Mouse (Mus musculus): ENCODE results near the gene Spred2. TPM values are rescaled to one million over a fixed set of nuclear protein-coding genes. Genes with fewer than 3 reads are reported as not detected.

The Spred2 gene
- polyA plus RNA-seq, 1 experiment from 2014 or later: 4.6 TPM

GRCm38 (mm10) chr11:20066106-20066505, 141.9 kb downstream of the Spred2 start:
- no peak for ATAC-seq (replicated peaks; ENCODE audit: insufficient number of reproducible peaks, insufficient read depth, low FRiP score, low read depth)
- Histone ChIP-seq H3K9ac (no peak overlapping the region), H3K27ac (no peak overlapping the region), H3K27me3 (no peaks in the 10 kb centered on the region), H3K4me3 (no peak overlapping the region), H3K36me3 (peaks cover 36% of the 10 kb centered on the region), H3K9me3 (replicated peaks) (no peaks in the 10 kb centered on the region), H3K4me1 (replicated peaks) (no peaks in the 10 kb centered on the region), H3K4me2 (no peak overlapping the region)
- 100% methylated on average over 1 of the region's 1 CpGs for WGBS

GRCm38 (mm10) chr11:20067521-20067920, 143.3 kb downstream of the Spred2 start:
- ATAC-seq (replicated peaks; ENCODE audit: insufficient number of reproducible peaks, insufficient read depth, low FRiP score, low read depth): no peak
- Histone ChIP-seq H3K27me3 (no peaks in the 10 kb centered on the region), H3K36me3 (peaks cover 39% of the 10 kb centered on the region), H3K4me1 (replicated peaks) (no peaks in the 10 kb centered on the region), H3K9me3 (replicated peaks) (no peaks in the 10 kb centered on the region), H3K9ac (no peak overlapping the region), H3K4me3 (no peak overlapping the region), H3K27ac (no peak overlapping the region), H3K4me2 (no peak overlapping the region)
- WGBS: 59% methylated on average over 1 of the region's 1 CpGs

DNA sequence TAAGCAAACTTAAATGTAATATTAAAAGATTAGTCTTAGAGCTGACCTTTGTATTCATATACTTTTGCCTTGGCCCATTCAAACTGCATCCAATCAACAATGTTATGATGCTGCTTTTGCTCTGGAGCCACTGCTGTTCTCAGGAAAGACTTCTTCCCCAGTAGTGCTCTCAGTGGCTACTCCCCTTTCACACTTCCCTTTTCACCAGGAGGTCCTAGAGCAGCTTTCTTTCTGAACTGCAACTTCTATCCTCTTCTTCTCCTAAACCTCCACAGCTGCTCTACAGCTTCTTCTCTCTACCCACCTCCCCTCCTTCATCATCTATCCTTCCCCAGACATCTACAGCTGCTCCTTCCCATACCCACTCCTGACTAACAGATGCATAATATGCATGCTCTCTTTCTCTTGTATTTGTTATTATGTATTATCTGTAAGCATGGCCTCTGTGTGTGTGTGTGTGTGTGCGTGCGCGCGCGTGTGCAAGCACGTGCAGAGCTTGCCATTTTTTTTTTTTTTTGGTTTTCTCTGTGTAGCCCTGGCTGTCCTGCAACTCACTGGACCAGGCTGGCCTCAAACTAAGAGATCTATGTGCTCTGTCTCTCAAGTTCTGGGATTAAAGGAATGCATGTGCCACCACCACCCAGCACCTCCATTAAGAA, 144.3 kb downstream of the Spred2 start:
- no peak overlapping the region for H3K4me3 ChIP-seq
- H3K4me1 ChIP-seq (replicated peaks): no peaks in the 10 kb centered on the region
- ATAC-seq (replicated peaks; ENCODE audit: insufficient number of reproducible peaks, insufficient read depth, low FRiP score, low read depth): no peak
- H3K9me3 ChIP-seq (replicated peaks): no peaks in the 10 kb centered on the region
- H3K27me3 ChIP-seq: no peaks in the 10 kb centered on the region
- no peak overlapping the region for H3K27ac ChIP-seq
- no peak overlapping the region for H3K9ac ChIP-seq
- H3K4me2 ChIP-seq: no peak overlapping the region
- peaks cover 39% of the 10 kb centered on the region for H3K36me3 ChIP-seq
- WGBS: 95% methylated on average over 6 of the region's 6 CpGs

DNA sequence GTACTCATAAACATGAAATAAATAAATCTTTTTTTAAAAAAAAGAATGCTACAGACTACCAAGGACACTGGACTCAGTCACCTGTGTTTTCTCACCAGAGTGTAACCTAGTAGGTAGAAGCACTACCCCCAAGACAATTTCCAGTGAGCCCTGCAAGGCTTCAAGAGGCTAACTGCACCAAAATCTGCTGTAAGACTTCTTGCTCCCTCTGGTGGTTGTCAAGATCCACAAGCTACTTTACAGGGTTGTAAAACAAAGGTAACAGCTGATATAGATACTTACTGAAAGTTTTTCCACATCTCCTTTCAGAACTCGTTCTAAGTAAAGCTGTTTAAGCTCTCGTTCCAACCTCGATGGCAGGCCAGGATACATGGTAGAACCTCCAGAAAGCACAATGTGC, 148.0 kb downstream of the Spred2 start:
- no peak overlapping the region for H3K4me3 ChIP-seq
- H3K36me3 ChIP-seq: peaks cover 38% of the 10 kb centered on the region
- H3K4me2 ChIP-seq: no peak overlapping the region
- no peaks in the 10 kb centered on the region for H3K9me3 ChIP-seq (replicated peaks)
- no peak for ATAC-seq (replicated peaks; ENCODE audit: insufficient number of reproducible peaks, insufficient read depth, low FRiP score, low read depth)
- H3K27ac ChIP-seq: no peak overlapping the region
- no peak overlapping the region for H3K9ac ChIP-seq
- WGBS: 73% methylated on average over 3 of the region's 3 CpGs
- no peaks in the 10 kb centered on the region for H3K27me3 ChIP-seq
- no peaks in the 10 kb centered on the region for H3K4me1 ChIP-seq (replicated peaks)

DNA sequence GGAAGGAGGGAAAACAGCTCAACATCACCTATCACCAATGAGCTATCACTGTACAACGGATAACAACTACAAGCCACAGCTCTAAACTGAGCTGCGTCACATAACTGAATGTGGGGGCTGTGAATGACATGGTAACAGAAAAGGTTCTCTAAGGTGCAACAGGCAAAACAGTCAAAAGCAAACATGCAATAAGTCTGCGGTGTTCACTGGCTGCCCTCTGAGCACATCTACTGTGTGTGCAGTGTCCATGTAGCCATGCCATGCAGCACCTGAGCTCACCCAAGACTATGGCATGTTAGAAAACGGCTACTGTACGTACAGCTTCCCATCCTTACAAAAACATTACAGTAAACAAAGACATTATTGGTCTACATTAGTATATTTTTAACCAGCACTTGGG, 148.7 kb downstream of the Spred2 start:
- no peak for ATAC-seq (replicated peaks; ENCODE audit: insufficient number of reproducible peaks, insufficient read depth, low FRiP score, low read depth)

More for the DNA sequence above, 148.7 kb downstream of the Spred2 start:
- H3K9me3 ChIP-seq (replicated peaks): no peaks in the 10 kb centered on the region
- no peaks in the 10 kb centered on the region for H3K4me1 ChIP-seq (replicated peaks)
- peaks cover 40% of the 10 kb centered on the region for H3K36me3 ChIP-seq
- 91% methylated on average over 5 of the region's 5 CpGs for WGBS
- H3K27ac ChIP-seq: no peak overlapping the region
- no peaks in the 10 kb centered on the region for H3K27me3 ChIP-seq
- H3K9ac ChIP-seq: no peak overlapping the region
- H3K4me3 ChIP-seq: no peak overlapping the region
- H3K4me2 ChIP-seq: no peak overlapping the region

Other genes starting within 250 kb of the Spred2 start
- gene Actr2, start 188.5 kb downstream of the Spred2 start, polyA plus RNA-seq (2015; fragmentation: Nextera tagmentation; extraction: Ambion mirVana): 79.9 and 80.0 TPM in 2 replicates